ENCODE assay signal across 19 mouse cellular contexts in the genomic region with DNA sequence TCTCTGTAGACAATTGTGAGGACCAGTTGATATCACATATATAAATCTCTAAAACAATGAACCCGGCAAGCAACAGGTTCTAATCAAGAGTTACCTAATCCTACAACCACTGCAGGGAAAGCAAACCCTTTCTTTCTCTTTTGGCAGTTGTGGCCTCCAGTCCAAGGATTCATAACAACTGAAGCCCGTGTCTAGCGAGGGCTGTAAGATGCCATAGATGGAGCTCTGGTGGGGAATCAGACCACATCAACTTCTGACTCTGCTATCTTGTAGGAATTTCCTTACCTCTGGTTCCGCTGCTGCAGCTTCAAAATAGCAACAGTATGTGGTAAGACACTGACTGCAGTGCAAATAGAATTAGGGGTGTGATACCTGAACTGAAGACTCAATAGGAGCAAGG. TPM values are rescaled to one million over a fixed set of nuclear protein-coding genes. Genes with fewer than 3 reads are reported as not detected.
"Had no signal": no experiment of that assay in that cellular context is flagged by ENCODE, and none has a peak within 500 bp of the region (broad histone marks: within the 10 kb centered on the region; RNA-seq: fewer than 3 reads in every experiment).

No protein-coding gene starts in this region.

- H3K9me3 ChIP-seq: limb, embryonic 12.5 days; limb, embryonic 15.5 days; neural tube, embryonic 13.5 days; stomach, embryonic 15.5 days had no signal

- H3K27me3 ChIP-seq: limb, embryonic 12.5 days; limb, embryonic 15.5 days; neural tube, embryonic 13.5 days; stomach, embryonic 15.5 days had no signal

- H3K4me1 ChIP-seq: limb, embryonic 12.5 days; limb, embryonic 15.5 days; neural tube, embryonic 13.5 days; stomach, embryonic 15.5 days had no signal

- DNase-seq: kidney, postnatal 14 days; kidney, postnatal 4 days; left cerebral cortex, postnatal 4 days; liver, postnatal 0 days; lung, embryonic 14.5 days; retina, postnatal 1 day; right cerebral cortex, postnatal 25 days; spleen, adult 18-20 months; thymus, postnatal 25 days had no signal

- ATAC-seq: liver, postnatal 0 days; midbrain, embryonic 16.5 days had no signal

- H3K27ac ChIP-seq: limb, embryonic 12.5 days; limb, embryonic 15.5 days; liver, embryonic 14.5 days; neural tube, embryonic 13.5 days; stomach, embryonic 15.5 days had no signal

- H3K4me3 ChIP-seq: limb, embryonic 12.5 days; limb, embryonic 15.5 days; myocyte; neural tube, embryonic 13.5 days; stomach, embryonic 15.5 days had no signal

- H3K36me3 ChIP-seq: limb, embryonic 12.5 days; limb, embryonic 15.5 days; neural tube, embryonic 13.5 days; stomach, embryonic 15.5 days had no signal

- H3K4me2 ChIP-seq: limb, embryonic 12.5 days; limb, embryonic 15.5 days; liver, embryonic 11.5 days; lung, embryonic 14.5 days; neural tube, embryonic 13.5 days; stomach, embryonic 15.5 days had no signal

- H3K9ac ChIP-seq: limb, embryonic 12.5 days; limb, embryonic 15.5 days; liver, embryonic 14.5 days; liver, postnatal 0 days; lung, embryonic 14.5 days; neural tube, embryonic 13.5 days; stomach, embryonic 15.5 days had no signal

RNA-seq across cellular contexts. Expression of gene Icos, which starts 18.5 kb away (rescaled TPM):
- total RNA-seq: layer of hippocampus, adult 18-20 months; left cerebral cortex, adult 8-10 months had no signal
- polyA plus RNA-seq: lung, embryonic 14.5 days; myocyte; neural tube, embryonic 13.5 days had no signal
